Mouse (Mus musculus): ENCODE measurements around the gene Col4a5. TPM values are rescaled to one million over a fixed set of nuclear protein-coding genes. Genes with fewer than 3 reads are reported as not detected.

Col4a5 gene
- 2.1 and 3.0 TPM in 2 replicates for polyA plus RNA-seq (2012; rRNA removed)

DNA sequence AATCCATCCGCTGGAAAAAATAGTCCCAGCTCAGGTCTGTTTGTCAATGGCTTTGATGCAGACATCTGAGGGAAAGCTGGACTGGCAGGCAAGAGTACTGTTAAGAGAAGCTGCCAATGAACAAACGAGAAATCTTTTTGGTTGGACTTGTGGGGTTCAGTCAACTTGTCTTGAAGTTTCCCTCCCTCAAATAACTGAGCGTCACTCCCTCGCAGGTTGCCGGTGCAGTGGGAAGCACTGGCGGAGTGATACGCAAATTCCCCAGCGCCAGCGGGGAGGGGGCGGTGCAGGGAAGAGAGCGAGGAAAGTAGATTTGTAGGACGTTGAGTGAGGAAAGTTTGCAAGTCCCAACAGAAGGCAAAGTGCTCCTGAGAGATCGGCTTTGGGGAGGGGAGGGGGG, at the start of gene Col4a5:
TSS of gene Col4a5 (plus strand) at position 276 of the 400 bp plus-strand sequence.
- DNase-seq (ENCODE audit: extremely low spot score in 1 of 2, low spot score in 1 of 2) = peak in 1 of 2 experiments; percentile 38

DNA sequence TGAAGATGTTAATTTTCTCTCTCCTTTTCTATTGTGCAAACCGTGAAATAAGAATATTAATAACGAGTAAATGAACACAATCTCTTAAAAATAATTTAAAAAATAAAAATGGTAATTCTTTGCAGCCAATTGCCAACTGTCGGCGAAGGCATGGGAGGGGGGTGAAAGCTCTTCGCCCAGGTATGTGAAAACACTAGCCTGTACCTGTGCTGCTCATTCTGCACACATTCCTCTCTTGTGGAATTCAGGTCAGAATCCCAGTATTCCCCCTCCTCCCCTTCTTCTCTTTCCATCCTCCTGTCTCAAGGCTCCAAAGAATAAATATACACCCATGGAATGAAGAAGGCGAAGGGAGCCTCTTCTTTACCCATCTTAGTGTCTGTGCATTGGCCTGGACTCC, 38.4 kb upstream of the Col4a5 start:
- no peak for DNase-seq (ENCODE audit: extremely low spot score in 1 of 2, low spot score in 1 of 2)

DNA sequence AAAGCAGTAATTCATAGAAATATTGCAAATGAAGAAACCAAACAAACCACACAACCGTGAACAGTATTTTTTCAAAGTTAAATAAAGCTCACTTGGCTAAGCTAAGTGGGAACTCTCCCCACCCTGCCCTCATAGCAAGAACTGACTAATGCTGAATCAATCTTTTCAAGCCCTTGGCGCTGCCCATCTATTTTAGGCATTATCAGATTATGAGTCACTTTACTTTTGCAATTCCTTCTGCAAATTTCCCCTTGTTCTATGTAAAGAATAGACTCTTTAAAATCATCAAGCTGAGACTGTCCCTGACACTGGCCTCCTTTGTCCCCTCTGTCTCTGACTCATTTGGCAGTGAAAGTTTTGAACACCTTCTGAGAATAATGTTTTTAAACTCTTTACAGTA, 35.8 kb upstream of the Col4a5 start:
- peak in 1 of 2 experiments; percentile 7 for DNase-seq (ENCODE audit: extremely low spot score in 1 of 2, low spot score in 1 of 2)

DNA sequence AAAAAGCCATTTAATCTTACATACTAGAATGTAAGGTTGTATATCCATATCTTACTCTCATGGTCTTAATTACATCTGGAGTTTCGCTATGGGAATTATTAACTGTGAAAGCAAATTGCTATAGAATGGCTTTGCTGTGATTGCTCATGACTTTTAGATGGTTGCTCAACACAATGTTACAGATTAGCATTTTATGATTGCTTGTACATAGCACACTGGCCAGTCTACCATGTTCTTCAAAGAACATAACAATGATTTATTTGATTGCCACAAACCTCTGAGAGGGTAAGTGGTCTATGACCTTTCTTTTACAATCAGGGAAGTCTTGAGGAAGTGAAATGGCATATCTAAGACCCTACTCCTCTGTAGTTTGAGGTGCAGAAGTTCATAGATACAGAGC, 27.2 kb upstream of the Col4a5 start:
- no peak for DNase-seq (ENCODE audit: extremely low spot score in 1 of 2, low spot score in 1 of 2)

DNA sequence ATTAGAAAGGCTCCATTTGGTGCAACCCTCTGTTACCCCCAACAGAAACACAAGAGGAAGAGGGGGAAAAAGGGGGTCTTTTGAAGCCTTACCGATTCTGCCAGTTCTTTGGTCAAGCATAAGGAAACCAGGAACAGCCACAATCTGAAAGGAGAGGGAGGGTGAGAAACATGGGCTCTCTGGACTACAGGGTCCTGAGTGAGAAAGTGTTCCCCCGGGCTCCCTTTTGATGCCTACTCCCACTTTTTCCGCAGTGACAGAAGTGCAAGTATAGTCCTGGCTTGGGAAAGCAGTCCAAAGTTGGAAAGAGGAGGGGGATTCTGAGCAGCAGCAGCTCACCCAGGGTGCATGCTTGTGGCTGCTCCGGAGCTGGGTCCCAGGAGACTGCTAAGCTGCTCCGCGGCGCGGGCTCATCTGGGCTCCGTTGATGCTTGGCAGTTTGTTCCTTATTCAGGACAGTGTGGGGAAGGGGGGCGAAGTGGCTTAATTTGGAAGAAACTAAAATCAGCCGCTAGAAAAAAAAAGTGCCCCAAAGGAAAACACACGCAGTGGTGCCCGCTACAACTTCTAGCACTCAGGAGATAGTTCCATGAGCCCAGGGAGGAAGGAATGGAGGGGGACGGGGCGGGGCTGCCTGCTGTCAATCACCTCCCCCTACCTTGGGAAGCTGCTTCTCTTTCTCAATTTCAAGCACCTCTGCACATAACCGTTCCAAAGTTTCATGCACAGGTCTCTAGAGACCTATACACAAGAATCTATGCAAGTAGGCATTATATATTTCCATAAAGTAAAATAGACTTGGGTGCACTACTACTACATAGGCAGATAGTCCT, 1.5 kb upstream of the Col4a5 start, which contains the start of gene Col4a6:
TSS of gene Col4a6 (minus strand) at position 607 of the 833 bp plus-strand sequence.
- no peak for DNase-seq (ENCODE audit: extremely low spot score in 1 of 2, low spot score in 1 of 2)

DNA sequence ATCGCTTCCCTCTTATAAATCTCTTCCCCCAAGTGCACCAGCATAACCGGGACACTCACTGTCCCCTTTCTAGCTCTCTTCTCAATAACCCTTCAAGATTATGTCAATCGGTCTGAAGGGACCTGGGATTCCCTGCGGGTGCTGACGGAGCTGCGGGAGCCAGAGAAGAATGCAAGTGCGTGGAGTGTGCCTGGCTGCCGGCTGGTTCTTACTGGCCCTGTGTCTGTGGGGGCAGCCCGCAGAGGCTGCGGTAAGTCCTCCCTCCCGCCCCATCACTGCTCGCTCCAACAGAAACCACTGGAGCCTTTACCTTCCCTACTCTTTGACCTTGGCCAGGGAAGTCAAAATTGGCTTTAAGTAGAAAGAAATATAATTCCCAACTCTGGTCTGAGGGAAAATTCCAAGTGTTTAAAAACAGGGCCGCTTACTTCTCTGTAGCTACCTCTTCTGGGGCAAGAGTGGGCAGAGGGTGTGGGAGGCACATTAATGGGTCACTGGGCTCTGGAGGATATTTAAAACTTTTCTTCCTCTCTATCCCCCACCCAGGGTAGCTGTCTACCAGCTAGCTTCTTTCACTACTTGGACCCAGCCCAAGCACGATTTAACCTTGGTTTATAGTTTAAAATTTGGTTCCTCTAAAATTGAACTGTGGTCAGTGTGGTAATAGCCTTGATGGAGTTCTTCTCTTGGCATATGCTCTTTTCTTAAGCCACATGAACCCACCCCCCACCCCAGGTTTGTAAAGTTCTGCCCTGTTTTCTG, 562 bp downstream of the Col4a5 start:
- peak in 1 of 2 experiments; percentile 6 for DNase-seq (ENCODE audit: extremely low spot score in 1 of 2, low spot score in 1 of 2)

DNA sequence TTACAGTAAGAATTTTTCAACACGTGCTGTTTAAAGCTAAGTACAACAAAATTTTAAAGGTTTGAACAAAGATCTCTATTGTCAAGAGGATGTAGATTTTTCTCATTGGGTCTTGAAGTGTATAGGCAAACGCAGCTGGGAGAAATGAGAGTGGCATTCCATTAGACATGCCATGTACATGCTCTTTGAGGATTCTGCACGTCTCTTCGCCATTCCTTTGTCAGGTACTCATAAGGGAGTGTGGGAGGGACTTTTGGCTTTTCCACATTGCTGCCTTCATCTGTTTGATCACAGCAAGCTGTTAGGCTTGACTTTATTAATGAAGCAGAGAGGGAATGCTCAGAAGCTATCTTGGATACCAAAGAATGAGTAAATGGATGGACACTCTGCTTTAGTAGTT, 19.4 kb downstream of the Col4a5 start:
- DNase-seq (ENCODE audit: extremely low spot score in 1 of 2, low spot score in 1 of 2) = no peak

DNA sequence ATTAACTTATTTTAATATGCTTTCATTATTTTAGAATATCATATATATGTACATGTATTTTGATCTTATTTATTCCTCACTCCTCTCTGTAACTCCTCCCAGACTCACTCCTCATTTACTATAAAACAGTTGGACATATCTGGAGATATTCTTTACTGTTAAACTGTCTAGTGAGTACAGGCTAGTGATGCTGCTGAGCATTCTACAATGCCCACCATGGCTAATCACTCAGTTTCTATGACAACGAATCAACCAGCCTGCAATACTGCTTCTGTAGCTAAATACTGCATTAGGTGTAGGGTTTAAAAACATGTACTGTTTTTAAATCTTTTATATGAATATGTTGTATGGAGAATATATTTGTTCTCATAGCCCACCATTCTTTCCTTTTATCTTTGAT, 27.9 kb downstream of the Col4a5 start:
- no peak for DNase-seq (ENCODE audit: extremely low spot score in 1 of 2, low spot score in 1 of 2)

DNA sequence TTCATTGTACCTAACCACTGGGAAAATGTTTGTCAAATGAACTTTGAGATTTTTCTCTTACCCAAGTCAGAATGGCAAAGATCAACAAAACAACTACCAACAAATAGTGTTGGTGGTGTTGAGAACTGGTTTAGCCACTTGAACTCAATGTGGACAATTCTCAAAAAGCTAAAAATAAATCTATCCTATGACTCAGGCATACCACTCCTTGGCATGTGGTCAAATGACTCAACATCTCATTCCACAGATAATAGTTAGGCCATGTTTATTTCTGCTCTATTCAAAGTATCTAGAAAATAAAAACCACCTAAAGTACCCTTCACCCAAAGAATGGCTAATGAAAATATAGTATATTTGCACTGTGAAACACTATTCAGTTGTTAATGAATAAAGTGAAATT, 58.3 kb downstream of the Col4a5 start:
- DNase-seq (ENCODE audit: extremely low spot score in 1 of 2, low spot score in 1 of 2) = no peak

DNA sequence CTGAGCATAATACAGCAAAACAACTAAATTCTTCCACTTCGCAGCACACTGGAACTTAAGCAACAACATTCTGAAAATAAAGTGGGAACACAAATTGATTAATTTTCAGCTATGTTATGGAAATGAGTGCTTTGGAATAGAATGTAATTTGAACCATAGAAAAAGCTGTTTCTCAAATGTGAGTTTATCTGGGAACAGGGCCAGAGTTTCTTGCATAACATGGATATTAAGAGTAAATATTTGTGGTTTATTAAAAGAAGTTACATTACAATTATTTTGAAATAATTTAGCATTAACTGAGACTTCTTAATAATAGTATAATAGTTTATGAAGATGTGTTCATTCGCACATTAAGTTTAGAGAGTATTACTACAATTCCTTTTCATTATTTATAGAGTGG, 72.3 kb downstream of the Col4a5 start:
- DNase-seq (ENCODE audit: extremely low spot score in 1 of 2, low spot score in 1 of 2) = no peak

DNA sequence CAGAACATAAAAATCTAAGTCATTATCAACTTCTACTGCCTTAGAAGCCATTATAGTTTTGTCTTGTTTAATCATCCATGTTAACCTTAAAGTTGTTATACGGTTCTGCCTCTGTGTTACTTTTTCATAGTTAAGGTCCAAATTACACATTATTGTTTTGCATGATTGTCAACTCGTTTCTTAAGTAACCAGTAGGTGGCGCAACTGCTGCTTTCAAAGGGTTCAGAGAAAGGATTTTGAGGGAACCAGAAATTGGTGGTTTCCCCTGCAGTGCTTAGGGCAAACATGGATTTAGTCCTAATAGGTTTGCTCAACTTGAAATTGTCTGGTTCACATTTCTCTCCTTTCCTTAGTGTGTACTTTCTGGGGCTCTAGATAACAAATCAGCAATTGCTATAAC, 115.1 kb downstream of the Col4a5 start:
- peak in 1 of 2 experiments; percentile 31 for DNase-seq (ENCODE audit: extremely low spot score in 1 of 2, low spot score in 1 of 2)

DNA sequence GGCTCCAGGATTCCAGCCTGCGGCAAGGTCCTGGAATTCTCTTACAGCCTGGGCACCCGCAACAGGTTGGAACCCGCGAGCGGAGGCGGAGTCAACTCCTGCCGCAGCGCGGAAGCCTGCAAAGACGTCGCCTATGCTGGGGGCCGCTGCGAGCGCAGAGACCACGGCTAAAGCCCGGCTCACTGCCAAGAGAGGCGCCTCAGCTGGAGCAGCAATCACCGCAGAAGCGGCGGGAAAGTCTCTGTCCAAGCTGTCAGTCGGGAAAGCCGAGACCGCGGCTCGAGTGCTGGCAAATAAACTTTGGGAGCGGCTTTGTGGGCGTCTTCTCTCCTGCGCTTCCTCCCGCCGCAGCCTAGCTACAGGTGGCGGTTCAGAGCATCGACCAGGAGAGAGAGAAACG, 246.5 kb downstream of the Col4a5 start:
- DNase-seq (ENCODE audit: extremely low spot score in 1 of 2, low spot score in 1 of 2) = no peak

DNA sequence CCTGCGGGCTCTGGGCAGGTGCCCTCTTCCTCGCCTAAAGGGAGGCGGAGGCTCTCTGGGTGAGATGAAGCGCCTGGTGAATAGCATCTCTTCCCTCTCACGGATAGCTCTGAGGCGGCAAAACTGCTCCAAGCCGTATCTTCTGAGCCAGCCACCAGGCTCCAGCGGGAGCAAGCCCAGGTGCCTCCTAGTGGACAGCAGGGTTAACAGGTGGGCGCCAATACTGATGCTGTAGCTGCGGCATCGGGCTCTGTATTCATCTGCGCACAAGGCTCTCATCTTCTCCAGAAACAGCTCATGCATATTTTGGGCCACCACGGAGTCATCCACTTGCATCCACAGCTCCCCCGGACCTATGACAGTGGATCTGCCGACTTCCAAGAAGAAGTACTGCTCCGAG, 248.8 kb downstream of the Col4a5 start:
- no peak for DNase-seq (ENCODE audit: extremely low spot score in 1 of 2, low spot score in 1 of 2)

DNA sequence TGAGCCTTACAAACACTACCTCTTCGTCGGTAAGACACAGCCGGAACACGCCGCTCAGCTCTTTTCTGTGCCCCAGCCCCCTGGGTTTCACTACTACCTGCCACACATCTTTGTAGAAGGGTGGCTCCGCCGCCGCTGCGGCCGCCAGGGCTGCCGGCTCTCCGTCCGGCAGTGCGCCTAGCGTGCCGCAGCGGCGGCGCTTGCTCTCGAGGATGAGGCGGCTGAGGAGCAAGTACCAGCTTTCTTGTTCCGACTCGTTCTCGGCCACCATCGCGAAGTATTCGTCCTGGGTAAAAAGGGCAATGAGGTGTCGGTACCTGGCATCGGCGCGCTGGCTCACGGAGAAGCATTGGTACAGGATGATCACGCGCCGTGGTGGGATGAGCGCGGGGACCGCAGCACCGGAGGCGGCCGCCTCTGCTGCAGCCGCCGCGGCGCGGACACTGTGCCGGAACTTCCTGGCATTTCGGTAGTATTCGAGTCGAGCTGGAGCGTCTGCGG, 249.3 kb downstream of the Col4a5 start:
- no peak for DNase-seq (ENCODE audit: extremely low spot score in 1 of 2, low spot score in 1 of 2)

DNA sequence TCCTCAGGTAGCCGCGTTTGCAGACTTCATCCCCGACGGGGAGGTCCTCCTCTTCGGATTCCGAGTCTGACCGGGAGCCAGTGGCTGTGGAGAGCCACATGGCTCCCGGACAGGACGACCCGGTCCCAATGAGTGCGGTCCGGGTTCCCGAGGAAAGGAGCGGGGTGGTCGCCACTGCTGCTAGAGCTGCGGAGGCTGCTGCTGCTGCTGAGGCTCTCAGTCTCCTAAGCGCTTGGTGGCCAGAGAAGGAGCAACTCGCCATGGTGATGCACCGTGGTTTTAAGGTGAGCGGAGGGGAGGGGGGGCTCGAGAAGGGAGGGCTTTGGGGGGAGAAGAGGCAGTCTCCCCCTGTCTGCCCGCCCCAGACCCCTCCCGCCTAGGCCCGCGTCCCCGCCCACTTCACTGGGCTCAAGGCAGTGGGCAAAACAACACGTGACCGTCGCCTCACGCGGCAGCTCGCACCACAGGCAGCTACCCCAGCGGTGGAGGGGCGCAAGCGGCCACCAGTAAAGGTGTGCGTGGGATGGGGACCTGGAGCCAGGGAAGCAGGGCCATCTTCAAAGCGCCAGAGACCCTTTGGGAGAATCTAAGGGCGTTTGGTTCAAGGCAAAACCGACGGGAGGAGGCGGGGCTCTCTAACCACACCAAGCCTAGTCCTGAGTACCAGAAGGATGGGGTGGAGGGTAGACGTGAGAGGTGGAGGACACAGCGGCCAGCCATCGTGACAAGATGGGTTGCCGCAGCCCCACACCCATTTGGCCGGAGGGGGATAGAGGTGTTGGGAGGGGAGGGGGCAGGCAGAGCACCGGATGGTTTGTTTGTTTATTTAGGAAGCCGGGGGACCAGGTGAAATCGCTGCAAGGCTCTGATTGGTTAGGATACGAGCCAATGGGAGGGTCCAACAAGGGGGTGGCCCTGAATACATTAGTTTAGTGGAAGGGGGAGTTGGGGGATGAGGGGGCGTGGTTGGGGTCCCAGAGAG, 250.0 kb downstream of the Col4a5 start, which contains the start of gene Irs4:
TSS of gene Irs4 (minus strand) at position 327 of the 982 bp plus-strand sequence.
- DNase-seq (ENCODE audit: extremely low spot score in 1 of 2, low spot score in 1 of 2) = no peak

DNA sequence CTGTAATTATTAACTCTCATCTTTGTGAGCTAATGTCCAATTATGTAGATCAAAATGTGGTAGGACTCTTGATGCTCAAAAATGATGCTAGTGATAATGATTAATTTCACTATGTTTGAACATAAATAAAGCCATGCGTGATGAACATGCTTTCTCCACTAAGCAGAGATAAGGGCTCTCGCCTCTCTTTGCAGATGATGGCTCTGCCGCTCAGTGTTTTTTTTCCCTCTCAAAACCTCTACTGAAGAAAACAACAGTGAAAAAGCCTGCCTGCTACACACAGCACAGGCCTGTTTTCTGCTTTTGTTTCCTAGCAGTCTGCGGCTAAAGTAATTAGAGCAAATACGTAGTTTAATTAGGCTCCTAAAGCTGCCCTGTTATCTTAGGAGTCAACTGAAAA, 254.4 kb downstream of the Col4a5 start:
- DNase-seq (ENCODE audit: extremely low spot score in 1 of 2, low spot score in 1 of 2) = no peak
